ENCODE assay signal across 26 mouse cellular contexts in genomic region chr11:5919606-5920005, GRCm38 (mm10). TPM values are rescaled to one million over a fixed set of nuclear protein-coding genes. Genes with fewer than 3 reads are reported as not detected.
A peak's percentile ranks its signal among the peaks of the same experiment; 100 is the strongest.
DNase-seq lines count a peak whose midpoint lies in the region; ATAC-seq and TF ChIP-seq lines count a peak whose summit lies in the region.
"Had no signal": no experiment of that assay in that cellular context is flagged by ENCODE, and none has a peak within 500 bp of the region (broad histone marks: within the 10 kb centered on the region; RNA-seq: fewer than 3 reads in every experiment).

No protein-coding gene starts in this region.

- H3K27me3 ChIP-seq in heart, embryonic 10.5 days (ENCODE audit: insufficient read depth, poor library complexity, severe bottlenecking), result 0 out of 2 replicates have a peak, but pooled peaks cover 4% of the 10 kb centered on the region
- no peaks in the 10 kb centered on the region for H3K27me3 ChIP-seq in liver, embryonic 13.5 days
- H3K27me3 ChIP-seq: embryonic facial prominence, embryonic 12.5 days; forebrain, embryonic 13.5 days; heart, embryonic 12.5 days; neural tube, embryonic 15.5 days had no signal

- 88% methylated on average over 4 of the region's 4 CpGs for WGBS in heart, embryonic 10.5 days
- 64% methylated on average over 4 of the region's 4 CpGs for WGBS in liver, embryonic 13.5 days (ENCODE audit: insufficient replicate concordance)

- H3K4me1 ChIP-seq in heart, embryonic 10.5 days, result peaks cover 24% of the 10 kb centered on the region
- H3K4me1 ChIP-seq in liver, embryonic 13.5 days (replicated peaks), result peaks cover 5% of the 10 kb centered on the region; the same call in 1 of the 2 replicates
- H3K4me1 ChIP-seq: embryonic facial prominence, embryonic 12.5 days; forebrain, embryonic 13.5 days; limb, embryonic 12.5 days; neural tube, embryonic 15.5 days had no signal

- H3K27ac ChIP-seq in heart, embryonic 10.5 days, result no peak overlapping the region
- 0 out of 2 replicates have a peak overlapping the region, but pooled peaks have one; percentile 18 for H3K27ac ChIP-seq in liver, embryonic 13.5 days
- no peak overlapping the region for H3K27ac ChIP-seq in left cerebral cortex, adult 2 months
- H3K27ac ChIP-seq: embryonic facial prominence, embryonic 12.5 days; forebrain, embryonic 13.5 days; hindbrain, postnatal 0 days; kidney, postnatal 0 days; limb, embryonic 12.5 days; macrophage; neural tube, embryonic 15.5 days had no signal

- H3K9ac ChIP-seq in liver, embryonic 13.5 days, result no peak overlapping the region
- H3K9ac ChIP-seq: embryonic facial prominence, embryonic 12.5 days; forebrain, embryonic 13.5 days; heart, embryonic 12.5 days; limb, embryonic 12.5 days; neural tube, embryonic 15.5 days had no signal

- no peak overlapping the region for H3K4me2 ChIP-seq in liver, embryonic 13.5 days
- H3K4me2 ChIP-seq: embryonic facial prominence, embryonic 12.5 days; forebrain, embryonic 13.5 days; limb, embryonic 12.5 days; neural tube, embryonic 15.5 days had no signal

- peak; percentile 81 for ATAC-seq in liver, embryonic 13.5 days (ENCODE audit: low read depth)
- ATAC-seq: forebrain, embryonic 13.5 days; hindbrain, postnatal 0 days; Patski had no signal

- intact Hi-C loops in heart, postnatal 10 days (cut with DNase I), result no loop called here
- intact Hi-C loops in left cerebral cortex, adult 2 months (cut with DNase I), result no loop called here

- H3K9me3 ChIP-seq in heart, embryonic 10.5 days, result no peaks in the 10 kb centered on the region
- H3K9me3 ChIP-seq in liver, embryonic 13.5 days (replicated peaks), result no peaks in the 10 kb centered on the region
- H3K9me3 ChIP-seq: embryonic facial prominence, embryonic 12.5 days; forebrain, embryonic 13.5 days; G1E; heart, embryonic 12.5 days; limb, embryonic 12.5 days; neural tube, embryonic 15.5 days had no signal

- peak; percentile 55 for DNase-seq in heart, embryonic 10.5 days (ENCODE audit: low spot score)
- DNase-seq in heart, postnatal 10 days, result no peak
- peak; percentile 24 for DNase-seq in liver
- DNase-seq in liver, embryonic 13.5 days, result no peak
- peak; percentile 47 for DNase-seq in lung, postnatal 25 days (ENCODE audit: low spot score)
- no peak for DNase-seq in left cerebral cortex, adult 2 months (ENCODE audit: extremely low spot score in 1 of 2, low spot score in 2 of 2)
- no peak for DNase-seq in left cerebral cortex, adult 11 months (ENCODE audit: low spot score)
- no peak for DNase-seq in B cell, adult 2 months
- DNase-seq: cerebellum, adult 11-12 months; heart, postnatal 14 days had no signal

- no peaks in the 10 kb centered on the region for H3K36me3 ChIP-seq in heart, embryonic 10.5 days
- H3K36me3 ChIP-seq in liver, embryonic 13.5 days, result no peaks in the 10 kb centered on the region
- H3K36me3 ChIP-seq: embryonic facial prominence, embryonic 12.5 days; G1E; heart, embryonic 12.5 days; limb, embryonic 12.5 days; neural tube, embryonic 15.5 days had no signal

- no peak overlapping the region for H3K4me3 ChIP-seq in heart, embryonic 10.5 days
- no peak overlapping the region for H3K4me3 ChIP-seq in liver, embryonic 13.5 days (replicated peaks)
- no peak overlapping the region for H3K4me3 ChIP-seq in left cerebral cortex, adult 2 months
- H3K4me3 ChIP-seq: embryonic facial prominence, embryonic 12.5 days; forebrain, embryonic 13.5 days; heart, embryonic 12.5 days; limb, embryonic 12.5 days; neural tube, embryonic 15.5 days had no signal

- TF ChIP-seq CTCF in left cerebral cortex, adult 2 months (IDR thresholded peaks at IDR 0.05), result no peak

RNA-seq across cellular contexts. Expression of gene Myl7, which starts 21.0 kb away (rescaled TPM):
- 6,952 and 8,117 TPM in 2 replicates for polyA plus RNA-seq in heart, embryonic 10.5 days (2016; fragmentation: Nextera tagmentation; extraction: Ambion mirVana)
- total RNA-seq in heart, postnatal 10 days (2021), result 100 to 1,000 TPM; 363 to 942 TPM
- polyA plus RNA-seq in liver, embryonic 13.5 days (2015; fragmentation: Nextera tagmentation; extraction: Ambion mirVana), result 9.9 and 14.3 TPM in 2 replicates
- total RNA-seq in left cerebral cortex, adult 2 months (2021), result not detected
- total RNA-seq: adrenal gland, adult 18-20 months; G1E; gastrocnemius, adult 8-10 months; hindbrain, postnatal 0 days; layer of hippocampus, postnatal 10 days; left cerebral cortex, postnatal 10 days; midbrain, postnatal 0 days had no signal
- polyA plus RNA-seq: forebrain, embryonic 13.5 days; frontal cortex, adult 2 months; G1E; hindbrain, postnatal 0 days; macrophage; midbrain, postnatal 0 days; Patski had no signal

RNA-seq across cellular contexts. Expression of gene Gck, which starts 30.3 kb away (rescaled TPM):
- 2.1 and 2.6 TPM in 2 replicates for polyA plus RNA-seq in heart, embryonic 10.5 days (2016; fragmentation: Nextera tagmentation; extraction: Ambion mirVana)
- 1 to 10 TPM in 1 of 2 experiments, under 1 TPM in 1; 0.40 to 1.5 TPM for total RNA-seq in heart, postnatal 10 days (2021)
- polyA plus RNA-seq in liver, embryonic 13.5 days (2015; fragmentation: Nextera tagmentation; extraction: Ambion mirVana), result 0.30 and 0.31 TPM in 2 replicates
- 1 to 10 TPM; 1.7 to 2.4 TPM for total RNA-seq in left cerebral cortex, adult 2 months (2021)
- polyA plus RNA-seq: G1E, macrophage had no signal

RNA-seq across cellular contexts. Expression of gene Ykt6, which starts 35.9 kb away (rescaled TPM):
- 48.1 and 56.7 TPM in 2 replicates for polyA plus RNA-seq in heart, embryonic 10.5 days (2016; fragmentation: Nextera tagmentation; extraction: Ambion mirVana)
- total RNA-seq in heart, postnatal 10 days (2021), result 10 to 100 TPM; 85.7 to 97.5 TPM
- 22.4 and 23.6 TPM in 2 replicates for polyA plus RNA-seq in liver, embryonic 13.5 days (2015; fragmentation: Nextera tagmentation; extraction: Ambion mirVana)
- 10 to 100 TPM; 75.8 to 79.8 TPM for total RNA-seq in left cerebral cortex, adult 2 months (2021)

RNA-seq across cellular contexts. Expression of gene Pold2, which starts 41.5 kb away (rescaled TPM):
- 140 and 162 TPM in 2 replicates for polyA plus RNA-seq in heart, embryonic 10.5 days (2016; fragmentation: Nextera tagmentation; extraction: Ambion mirVana)
- total RNA-seq in heart, postnatal 10 days (2021), result 10 to 100 TPM; 34.8 to 44.1 TPM
- 86.1 and 90.7 TPM in 2 replicates for polyA plus RNA-seq in liver, embryonic 13.5 days (2015; fragmentation: Nextera tagmentation; extraction: Ambion mirVana)
- 10 to 100 TPM; 18.7 to 20.7 TPM for total RNA-seq in left cerebral cortex, adult 2 months (2021)

RNA-seq across cellular contexts. Expression of gene Aebp1, which starts 57.9 kb away (rescaled TPM):
- 22.4 and 25.7 TPM in 2 replicates for polyA plus RNA-seq in heart, embryonic 10.5 days (2016; fragmentation: Nextera tagmentation; extraction: Ambion mirVana)
- total RNA-seq in heart, postnatal 10 days (2021), result 10 to 100 TPM; 35.2 to 40.1 TPM
- polyA plus RNA-seq in liver, embryonic 13.5 days (2015; fragmentation: Nextera tagmentation; extraction: Ambion mirVana), result 5.9 and 6.5 TPM in 2 replicates
- 10 to 100 TPM; 16.5 to 22.8 TPM for total RNA-seq in left cerebral cortex, adult 2 months (2021)
- total RNA-seq: G1E had no signal
- polyA plus RNA-seq: G1E had no signal

Comparison
In these comparisons a context has a peak if more than half of its experiments do, and no peak if none do; other contexts are left out.
1. DNase-seq: peak in heart, embryonic 10.5 days (single experiment), liver (single experiment) and lung, postnatal 25 days (single experiment); none in heart, postnatal 10 days (0 of 2), liver, embryonic 13.5 days (single experiment), left cerebral cortex, adult 2 months (0 of 2), left cerebral cortex, adult 11 months (single experiment) and B cell, adult 2 months (0 of 2).
2. RNA of gene Myl7, which starts 21.0 kb away (total RNA-seq): 363 to 942 TPM in heart, postnatal 10 days; not detected in left cerebral cortex, adult 2 months; every median in the first group is over 100 times any median in the second.